ENCODE assay signal across 8 mouse cellular contexts in genomic region chr8:26352541-26353010, GRCm38 (mm10).
DNase-seq lines count a peak whose midpoint lies in the region; ATAC-seq and TF ChIP-seq lines count a peak whose summit lies in the region.

No protein-coding gene starts in this region.

- peaks cover 62% of the 10 kb centered on the region for H3K4me1 ChIP-seq in embryonic facial prominence, embryonic 10.5 days
- H3K4me1 ChIP-seq in heart, embryonic 10.5 days = peaks cover 40% of the 10 kb centered on the region
- H3K4me1 ChIP-seq in kidney, adult 2 months (ENCODE audit: control insufficient read depth, insufficient read depth, low read length) = peaks cover 2% of the 10 kb centered on the region; the same call in 1 of the 2 replicates

- no peaks in the 10 kb centered on the region for H3K36me3 ChIP-seq in embryonic facial prominence, embryonic 10.5 days (replicated peaks)
- H3K36me3 ChIP-seq in heart, embryonic 10.5 days = no peaks in the 10 kb centered on the region
- H3K36me3 ChIP-seq in kidney, adult 2 months (ENCODE audit: control insufficient read depth, insufficient read depth, low read length) = no peaks in the 10 kb centered on the region

- WGBS in embryonic facial prominence, embryonic 10.5 days = 41% methylated on average over 9 of the region's 9 CpGs
- 19% methylated on average over 9 of the region's 9 CpGs for WGBS in heart, embryonic 10.5 days
- 32% methylated on average over 9 of the region's 9 CpGs for WGBS in kidney, adult 2 months

- H3K27ac ChIP-seq in embryonic facial prominence, embryonic 10.5 days (replicated peaks) = peak overlapping the region; percentile 78
- H3K27ac ChIP-seq in heart, embryonic 10.5 days = peak overlapping the region; percentile 67; the same call in 1 of the 2 replicates
- H3K27ac ChIP-seq in kidney, adult 2 months (ENCODE audit: insufficient read depth, low read depth, low read length) = peak overlapping the region; percentile 77

- peak overlapping the region; percentile 44; the same call in 1 of the 2 replicates for H3K4me3 ChIP-seq in embryonic facial prominence, embryonic 10.5 days
- peak overlapping the region; percentile 46 for H3K4me3 ChIP-seq in heart, embryonic 10.5 days
- no peak overlapping the region for H3K4me3 ChIP-seq in kidney, adult 2 months (ENCODE audit: insufficient read depth, low read depth, low read length)

- peak; percentile 31 to 38 for DNase-seq in cerebellum, postnatal 25 days
- no peak for DNase-seq in cerebellum, adult 18-20 months
- no peak for DNase-seq in embryonic facial prominence, embryonic 10.5 days (ENCODE audit: low spot score)
- peak; percentile 84 for DNase-seq in heart, embryonic 10.5 days (ENCODE audit: low spot score)
- DNase-seq in kidney, adult 2 months = peak; percentile 81
- peak; percentile 88 for DNase-seq in lung, postnatal 10 days
- peak; percentile 72 for DNase-seq in testis, postnatal 10 days (ENCODE audit: low spot score)

- 0 out of 2 replicates have a peak, but pooled peaks cover 3% of the 10 kb centered on the region for H3K27me3 ChIP-seq in embryonic facial prominence, embryonic 10.5 days (replicated peaks; ENCODE audit: low read depth, poor library complexity, severe bottlenecking)
- no peaks in the 10 kb centered on the region for H3K27me3 ChIP-seq in heart, embryonic 10.5 days (ENCODE audit: insufficient read depth, poor library complexity, severe bottlenecking)
- no peaks in the 10 kb centered on the region for H3K27me3 ChIP-seq in kidney, adult 2 months (replicated peaks; ENCODE audit: control insufficient read depth, insufficient read depth, low read length)

- no peak for TF ChIP-seq POLR2A in kidney, adult 2 months (IDR thresholded peaks at IDR 0.05; ENCODE audit: low read depth, low read length)

- H3K9me3 ChIP-seq in embryonic facial prominence, embryonic 10.5 days = no peaks in the 10 kb centered on the region
- no peaks in the 10 kb centered on the region for H3K9me3 ChIP-seq in heart, embryonic 10.5 days

- ATAC-seq in cerebellum, adult (ENCODE audit: insufficient number of reproducible peaks, low FRiP score, low TSS enrichment) = no peak

- TF ChIP-seq CTCF in kidney, adult 2 months (conservative IDR thresholded peaks at IDR 0.05; ENCODE audit: insufficient read depth, insufficient read length, low read depth, low read length) = no peak

Comparison
In these comparisons a context has a peak if more than half of its experiments do, and no peak if none do; other contexts are left out.
1. DNase-seq: peak in cerebellum, postnatal 25 days (2 of 2), heart, embryonic 10.5 days (single experiment), kidney, adult 2 months (single experiment), lung, postnatal 10 days (single experiment) and testis, postnatal 10 days (single experiment); none in cerebellum, adult 18-20 months (0 of 2) and embryonic facial prominence, embryonic 10.5 days (single experiment).
2. Peak in every context shown above with its lines, with median percentiles within 50 percentile points of each other: H3K27ac ChIP-seq.